Mouse (Mus musculus): ENCODE measurements at regions not wholly inside any gene's neighbourhood (a gene's known extent, or its start where the extent isn't known, plus 50 kb on each side); places are given as distances from the start of the nearest gene placed in this dataset.

GRCm38 (mm10) chr10:26567613-26568012, 185.6 kb upstream of the Arhgap18 start:
- no peak for TF ChIP-seq GATA1 (IDR thresholded peaks at IDR 0.05; ENCODE audit: low read length)
- no peak for TF ChIP-seq TAL1 (IDR thresholded peaks at IDR 0.05; ENCODE audit: low read length)
